Mouse (Mus musculus) heart, embryonic 14.5 days (tissue): ENCODE results near the gene Cops7b. TPM values are rescaled to one million over a fixed set of nuclear protein-coding genes. Genes with fewer than 3 reads are reported as not detected.

Experiments
- ATAC-seq: fragments of 200-750 bp; cut with Nextera tagmentation; 2 replicates; pipeline ENCODE4 v1.8.0; 2017; ENCODE audit warnings: low read depth, moderate TSS enrichment; ENCODE audit not compliant: insufficient number of reproducible peaks, insufficient read depth, low FRiP score
- H3K27ac ChIP-seq, 2 experiments: fragments of 200-500 bp in 1 of 2; fragments of 300-500 bp in 1 of 2; sonication (generic) in 1 of 2; replicated peaks in 1 of 2; 2 replicates each; pipeline ENCODE4 v1.5.1; 2012 to 2014; ENCODE audit warnings: low read depth in 2 of 2, low read length in 2 of 2, control low read depth in 1 of 2, mild to moderate bottlenecking in 1 of 2, mixed read lengths in 1 of 2; ENCODE audit not compliant: control insufficient read depth in 1 of 2, insufficient read depth in 1 of 2
- H3K27me3 ChIP-seq: fragments of 300-500 bp; sonication (generic); 2 replicates; pipeline ENCODE4 v1.6.1; 2014; ENCODE audit warnings: mild to moderate bottlenecking, low read length, control low read depth; ENCODE audit not compliant: control insufficient read depth, insufficient read depth
- H3K36me3 ChIP-seq: fragments of 300-500 bp; sonication (generic); 2 replicates; pipeline ENCODE4 v1.6.1; 2014; ENCODE audit warnings: mild to moderate bottlenecking, control low read depth, low read length, mixed read lengths; ENCODE audit not compliant: control insufficient read depth, insufficient read depth
- H3K4me1 ChIP-seq, 2 experiments: fragments of 200-500 bp in 1 of 2; fragments of 300-500 bp in 1 of 2; sonication (generic) in 1 of 2; 2 replicates each; pipeline ENCODE4 v1.6.1; 2012 to 2014; ENCODE audit warnings: low read length in 2 of 2, control low read depth in 1 of 2, mixed read lengths in 1 of 2; ENCODE audit not compliant: control insufficient read depth in 2 of 2, insufficient read depth in 2 of 2
- H3K4me2 ChIP-seq: fragments of 300-500 bp; sonication (generic); 2 replicates; pipeline ENCODE4 v1.6.1; 2014; ENCODE audit warnings: mild to moderate bottlenecking, low read length
- H3K4me3 ChIP-seq, 2 experiments: fragments of 200-500 bp in 1 of 2; fragments of 300-500 bp in 1 of 2; sonication (generic) in 1 of 2; 2 replicates each; pipeline ENCODE4 v1.5.1; 2012 to 2014; ENCODE audit warnings: low read length in 2 of 2, mild to moderate bottlenecking in 2 of 2, control low read depth in 1 of 2, low read depth in 1 of 2, moderate library complexity in 1 of 2; ENCODE audit not compliant: control insufficient read depth in 1 of 2, insufficient read depth in 1 of 2
- H3K9ac ChIP-seq: fragments of 300-500 bp; sonication (generic); 2 replicates; pipeline ENCODE4 v1.6.1; 2014; ENCODE audit warnings: mild to moderate bottlenecking, low read length
- H3K9me3 ChIP-seq: fragments of 300-500 bp; sonication (generic); 2 replicates; pipeline ENCODE4 v1.6.1; 2016; ENCODE audit warnings: low read length, control low read depth; ENCODE audit not compliant: control insufficient read depth
- WGBS: fragments of 180-500 bp; shearing (Covaris S2); extraction: QIAGEN DNeasy Blood & Tissue Kit; methylation state at CpG from one replicate; pipeline ENCODE4 v1.1.7; 2014; 5-methylcytosine and 5-hydroxymethylcytosine counted together
- polyA plus RNA-seq: library from polyadenylated mRNA; unstranded; fragments of >200 nt; fragmentation: Nextera tagmentation; extraction: Ambion mirVana; gene quantifications from 2 replicates; pipeline ENCODE4 v1.2.1, GENCODE M21; 2014

The Cops7b gene
- polyA plus RNA-seq, 1 experiment from 2014 or later: 20.7 TPM

GRCm38 (mm10) chr1:86634751-86635359 is 52.2 kb downstream of the Cops7b start:
- Histone ChIP-seq H3K27me3 (no peaks in the 10 kb centered on the region), H3K9me3 (no peaks in the 10 kb centered on the region), H3K4me3 (no peak overlapping the region), H3K9ac (no peak overlapping the region), H3K4me2 (peak overlapping the region; percentile 48), H3K27ac (no peak overlapping the region), H3K36me3 (no peaks in the 10 kb centered on the region), H3K4me1 (no peaks in the 10 kb centered on the region)
- ATAC-seq: no peak
- 44% methylated on average over 6 of the region's 6 CpGs for WGBS

- no peaks in the 10 kb centered on the region for H3K4me1 ChIP-seq
- no peak overlapping the region for H3K27ac ChIP-seq
- no peak overlapping the region for H3K4me3 ChIP-seq
- H3K9me3 ChIP-seq: no peaks in the 10 kb centered on the region
- 0 out of 2 replicates have a peak, but pooled peaks cover 4% of the 10 kb centered on the region for H3K27me3 ChIP-seq
- H3K9ac ChIP-seq: no peak overlapping the region
- no peak overlapping the region for H3K4me2 ChIP-seq
- ATAC-seq: no peak
- 70% methylated on average over 13 of the region's 13 CpGs for WGBS
- no peaks in the 10 kb centered on the region for H3K36me3 ChIP-seq
These were observed 60.6 kb downstream of the Cops7b start for GRCm38 (mm10) chr1:86643101-86643809.

- no peak overlapping the region for H3K9ac ChIP-seq
- no peak for ATAC-seq
- no peak overlapping the region for H3K4me2 ChIP-seq
- H3K9me3 ChIP-seq: no peaks in the 10 kb centered on the region
- no peaks in the 10 kb centered on the region for H3K4me1 ChIP-seq
- no peak overlapping the region for H3K27ac ChIP-seq
- no peak overlapping the region for H3K4me3 ChIP-seq
- no peaks in the 10 kb centered on the region for H3K36me3 ChIP-seq
- 0 out of 2 replicates have a peak, but pooled peaks cover 4% of the 10 kb centered on the region for H3K27me3 ChIP-seq
- 37% methylated on average over 2 of the region's 2 CpGs for WGBS
These were observed 64.8 kb downstream of the Cops7b start for GRCm38 (mm10) chr1:86647517-86647916.

- ATAC-seq: no peak
- Histone ChIP-seq H3K4me2 (no peak overlapping the region), H3K9ac (no peak overlapping the region), H3K27me3 (0 out of 2 replicates have a peak, but pooled peaks cover 4% of the 10 kb centered on the region), H3K4me3 (no peak overlapping the region), H3K36me3 (no peaks in the 10 kb centered on the region), H3K27ac (no peak overlapping the region), H3K4me1 (no peaks in the 10 kb centered on the region), H3K9me3 (no peaks in the 10 kb centered on the region)
- WGBS: 22% methylated on average over 6 of the region's 6 CpGs
These were observed 67.6 kb downstream of the Cops7b start for GRCm38 (mm10) chr1:86650272-86650671.

GRCm38 (mm10) chr1:86652675-86653074 is 70.0 kb downstream of the Cops7b start:
- Histone ChIP-seq H3K27ac (no peak overlapping the region), H3K4me1 (no peaks in the 10 kb centered on the region), H3K4me3 (no peak overlapping the region), H3K9ac (no peak overlapping the region), H3K4me2 (no peak overlapping the region), H3K9me3 (peaks cover 4% of the 10 kb centered on the region; the same call in 1 of the 2 replicates), H3K36me3 (no peaks in the 10 kb centered on the region), H3K27me3 (no peaks in the 10 kb centered on the region)
- WGBS: 61% methylated on average over 4 of the region's 4 CpGs
- no peak for ATAC-seq

GRCm38 (mm10) chr1:86657071-86657470 is 74.4 kb downstream of the Cops7b start:
- WGBS: 59% methylated on average over 5 of the region's 5 CpGs
- H3K4me1 ChIP-seq: no peaks in the 10 kb centered on the region
- no peak for ATAC-seq

More at GRCm38 (mm10) chr1:86657071-86657470, 74.4 kb downstream of the Cops7b start:
- Histone ChIP-seq H3K4me3 (no peak overlapping the region), H3K9ac (no peak overlapping the region), H3K27ac (no peak overlapping the region), H3K27me3 (peaks cover 14% of the 10 kb centered on the region; the same call in 1 of the 2 replicates), H3K4me2 (no peak overlapping the region), H3K9me3 (peaks cover 4% of the 10 kb centered on the region; the same call in 1 of the 2 replicates), H3K36me3 (no peaks in the 10 kb centered on the region)
